Mouse (Mus musculus) hindbrain, postnatal 0 days (tissue): ENCODE measurements around the gene Gal3st1. TPM values are rescaled to one million over a fixed set of nuclear protein-coding genes. Genes with fewer than 3 reads are reported as not detected.

ENCODE experiments used
- ATAC-seq: fragments of 200-750 bp; cut with Nextera tagmentation; 2 replicates; pipeline ENCODE4 v1.8.0; 2017; ENCODE audit warnings: mild to moderate bottlenecking, moderate TSS enrichment, moderate library complexity
- DNase-seq: peaks from one replicate; pipeline ENCODE4 v3.0.0-alpha.2; 2015; ENCODE audit warnings: low spot score
- H3K27ac ChIP-seq: fragments of 300-500 bp; sonication (generic); 2 replicates; pipeline ENCODE4 v1.5.1; 2014; ENCODE audit warnings: mild to moderate bottlenecking
- H3K27me3 ChIP-seq: fragments of 300-500 bp; sonication (generic); 2 replicates; pipeline ENCODE4 v1.6.1; 2014; ENCODE audit warnings: low read length, mixed read lengths; ENCODE audit not compliant: insufficient read depth
- H3K36me3 ChIP-seq: fragments of 300-500 bp; sonication (generic); 2 replicates; pipeline ENCODE4 v1.6.1; 2014; ENCODE audit warnings: low read length, mixed read lengths; ENCODE audit not compliant: insufficient read depth
- H3K4me1 ChIP-seq: fragments of 300-500 bp; sonication (generic); 2 replicates; pipeline ENCODE4 v1.6.1; 2014; ENCODE audit warnings: antibody characterized with exemption, low read length, mixed read lengths; ENCODE audit not compliant: insufficient read depth
- H3K4me2 ChIP-seq: fragments of 300-500 bp; sonication (generic); 2 replicates; pipeline ENCODE4 v1.6.1; 2014; ENCODE audit warnings: low read depth, mild to moderate bottlenecking, low read length, moderate library complexity, mixed read lengths
- H3K4me3 ChIP-seq: fragments of 300-500 bp; sonication (generic); 2 replicates; pipeline ENCODE4 v1.5.1; 2014; ENCODE audit warnings: low read length
- H3K9ac ChIP-seq: fragments of 300-500 bp; sonication (generic); replicated peaks from 2 replicates; pipeline ENCODE4 v1.6.1; 2014; ENCODE audit warnings: mild to moderate bottlenecking, low read length, moderate library complexity, mixed read lengths
- H3K9me3 ChIP-seq: fragments of 300-500 bp; sonication (generic); 2 replicates; pipeline ENCODE4 v1.6.1; 2016; ENCODE audit warnings: low read length, mixed read lengths
- CTCF ChIP-seq: IDR thresholded peaks from 2 replicates; pipeline ENCODE4 v1.5.1; 2016; ENCODE audit warnings: antibody characterized with exemption, control low read depth, low read depth
- WGBS: fragments of 180-500 bp; shearing (Covaris S2); extraction: QIAGEN DNeasy Blood & Tissue Kit; methylation state at CpG from one replicate; pipeline ENCODE4 v1.1.7; 2014; 5-methylcytosine and 5-hydroxymethylcytosine counted together
- polyA plus RNA-seq: library from polyadenylated mRNA; unstranded; fragments of >200 nt; fragmentation: Nextera tagmentation; extraction: Ambion mirVana; gene quantifications from 2 replicates; pipeline ENCODE4 v1.2.1, GENCODE M21; 2015
- total RNA-seq: library from RNA; depleted of rRNA; stranded (reverse); fragments of >200 nt; gene quantifications from 2 replicates; pipeline ENCODE4 v1.2.3, GENCODE M21; 2014; rRNA removed

Gene Gal3st1
- total and polyA plus RNA-seq, 2 experiments from 2014 or later, result 18.5 to 34.6 TPM

GRCm38 (mm10) chr11:4041123-4041625 is 57.7 kb downstream of the Gal3st1 start:
- Histone ChIP-seq H3K4me1 (no peaks in the 10 kb centered on the region), H3K4me2 (no peak overlapping the region)
- 84% methylated on average over 6 of the region's 6 CpGs for WGBS

DNA sequence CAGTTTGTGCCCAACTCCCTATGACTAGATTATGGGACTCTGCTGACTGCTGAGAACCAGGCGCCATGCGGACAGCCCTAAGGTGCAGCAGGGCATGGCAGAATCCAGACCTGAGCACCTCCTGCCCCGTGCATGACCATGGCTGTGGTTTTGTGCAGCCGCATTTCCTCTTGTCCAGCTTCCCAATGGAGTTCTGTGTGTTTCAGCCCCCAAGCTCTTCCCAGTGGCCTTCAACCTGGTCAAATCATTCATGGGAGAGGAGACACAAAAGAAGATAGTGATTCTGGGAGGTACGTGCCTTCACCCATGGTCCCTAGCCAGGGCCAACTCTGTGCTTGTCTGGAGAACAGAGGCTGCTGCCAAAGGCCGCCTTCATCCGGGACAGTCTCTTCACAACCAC is 59.6 kb downstream of the Gal3st1 start:
- no peaks in the 10 kb centered on the region for H3K27me3 ChIP-seq
- WGBS, result 95% methylated on average over 7 of the region's 7 CpGs
- no peak for TF ChIP-seq CTCF
- no peak overlapping the region for H3K9ac ChIP-seq
- H3K4me2 ChIP-seq, result no peak overlapping the region
- no peak overlapping the region for H3K4me3 ChIP-seq
- no peaks in the 10 kb centered on the region for H3K36me3 ChIP-seq
- ATAC-seq, result no peak
- no peaks in the 10 kb centered on the region for H3K9me3 ChIP-seq
- H3K4me1 ChIP-seq, result no peaks in the 10 kb centered on the region
- no peak overlapping the region for H3K27ac ChIP-seq
- DNase-seq, result no peak

More at GRCm38 (mm10) chr11:4041123-4041625, 57.7 kb downstream of the Gal3st1 start:
- no peak for TF ChIP-seq CTCF
- ATAC-seq (no peak), DNase-seq (no peak)
- H3K27me3 ChIP-seq, result no peaks in the 10 kb centered on the region
- H3K36me3 ChIP-seq, result no peaks in the 10 kb centered on the region
- H3K9me3 ChIP-seq, result no peaks in the 10 kb centered on the region
- no peak overlapping the region for H3K9ac ChIP-seq
- H3K27ac ChIP-seq, result no peak overlapping the region
- no peak overlapping the region for H3K4me3 ChIP-seq

- DNase-seq (no peak), ATAC-seq (no peak)
- no peak overlapping the region for H3K4me2 ChIP-seq
- no peak overlapping the region for H3K4me3 ChIP-seq
- no peak overlapping the region for H3K9ac ChIP-seq
- TF ChIP-seq CTCF, result no peak
- no peak overlapping the region for H3K27ac ChIP-seq
- no peaks in the 10 kb centered on the region for H3K9me3 ChIP-seq
- WGBS, result 53% methylated on average over 5 of the region's 5 CpGs
- H3K27me3 ChIP-seq, result no peaks in the 10 kb centered on the region
- no peaks in the 10 kb centered on the region for H3K4me1 ChIP-seq
- no peaks in the 10 kb centered on the region for H3K36me3 ChIP-seq
These were observed 63.1 kb downstream of the Gal3st1 start for GRCm38 (mm10) chr11:4046526-4046925.

- no peak for DNase-seq
- Histone ChIP-seq H3K27me3 (no peaks in the 10 kb centered on the region), H3K9me3 (no peaks in the 10 kb centered on the region), H3K36me3 (no peaks in the 10 kb centered on the region), H3K4me2 (no peak overlapping the region), H3K27ac (no peak overlapping the region), H3K4me3 (no peak overlapping the region), H3K9ac (no peak overlapping the region), H3K4me1 (no peaks in the 10 kb centered on the region)
- TF ChIP-seq CTCF, result no peak
- ATAC-seq, result no peak
- 93% methylated on average over 2 of the region's 2 CpGs for WGBS
These were observed 64.3 kb downstream of the Gal3st1 start for GRCm38 (mm10) chr11:4047766-4048165.

- no peak for TF ChIP-seq CTCF
- no peaks in the 10 kb centered on the region for H3K4me1 ChIP-seq
- no peak for DNase-seq
- H3K9ac ChIP-seq, result no peak overlapping the region
- 87% methylated on average over 6 of the region's 6 CpGs for WGBS
- no peak overlapping the region for H3K4me3 ChIP-seq
- ATAC-seq, result no peak
- H3K4me2 ChIP-seq, result no peak overlapping the region
- no peaks in the 10 kb centered on the region for H3K9me3 ChIP-seq
- no peaks in the 10 kb centered on the region for H3K27me3 ChIP-seq
- H3K36me3 ChIP-seq, result no peaks in the 10 kb centered on the region
- no peak overlapping the region for H3K27ac ChIP-seq
These were observed 65.0 kb downstream of the Gal3st1 start for GRCm38 (mm10) chr11:4048438-4048837.

Other genes with a start within 250 kb of the Gal3st1 start
- 78.3 and 87.5 TPM in 2 replicates for gene Osbp2, start 119.7 kb upstream of the Gal3st1 start, total RNA-seq
- 33.8 and 39.7 TPM in 2 replicates for gene Osbp2, start 119.7 kb upstream of the Gal3st1 start, polyA plus RNA-seq
- 0.21 and 0.90 TPM in 2 replicates for gene 4921536K21Rik, start 88.5 kb upstream of the Gal3st1 start, total RNA-seq
- gene 4921536K21Rik, start 88.5 kb upstream of the Gal3st1 start, polyA plus RNA-seq, result 0.41 and 0.42 TPM in 2 replicates
- gene Dusp18, start 88.4 kb upstream of the Gal3st1 start, total RNA-seq, result 14.4 and 16.9 TPM in 2 replicates
- 15.4 and 16.3 TPM in 2 replicates for gene Dusp18, start 88.4 kb upstream of the Gal3st1 start, polyA plus RNA-seq
- gene Slc35e4, start 69.0 kb upstream of the Gal3st1 start, total RNA-seq, result 48.6 and 52.4 TPM in 2 replicates
- 23.5 and 25.8 TPM in 2 replicates for gene Slc35e4, start 69.0 kb upstream of the Gal3st1 start, polyA plus RNA-seq
- gene Tcn2, start 51.5 kb upstream of the Gal3st1 start, total RNA-seq, result 35.8 and 39.4 TPM in 2 replicates
- 29.3 and 30.8 TPM in 2 replicates for gene Tcn2, start 51.5 kb upstream of the Gal3st1 start, polyA plus RNA-seq
- gene Pes1, start 19.7 kb upstream of the Gal3st1 start, total RNA-seq, result 35.9 and 36.4 TPM in 2 replicates
- gene Pes1, start 19.7 kb upstream of the Gal3st1 start, polyA plus RNA-seq, result 44.5 and 46.8 TPM in 2 replicates
- not detected in 2 replicates for gene 4930556J24Rik, start 6.9 kb upstream of the Gal3st1 start, total RNA-seq
- 0.25 and 0.35 TPM in 2 replicates for gene 4930556J24Rik, start 6.9 kb upstream of the Gal3st1 start, polyA plus RNA-seq
- not detected in 2 replicates for gene Sec14l4, start 47.8 kb downstream of the Gal3st1 start, total RNA-seq
- gene Sec14l4, start 47.8 kb downstream of the Gal3st1 start, polyA plus RNA-seq, result not detected in 2 replicates
- gene Sec14l3, start 81.2 kb downstream of the Gal3st1 start, total RNA-seq, result 0.36 and 1.6 TPM in 2 replicates
- 1.7 and 1.8 TPM in 2 replicates for gene Sec14l3, start 81.2 kb downstream of the Gal3st1 start, polyA plus RNA-seq
- 14.8 and 20.4 TPM in 2 replicates for gene Mtfp1, start 111.8 kb downstream of the Gal3st1 start, total RNA-seq
- 17.7 TPM in 2 replicates for gene Mtfp1, start 111.8 kb downstream of the Gal3st1 start, polyA plus RNA-seq
- 13.4 and 13.9 TPM in 2 replicates for gene Sec14l2, start 139.8 kb downstream of the Gal3st1 start, total RNA-seq
- 8.1 and 9.5 TPM in 2 replicates for gene Sec14l2, start 139.8 kb downstream of the Gal3st1 start, polyA plus RNA-seq
- 84.3 and 90.4 TPM in 2 replicates for gene Rnf215, start 151.6 kb downstream of the Gal3st1 start, total RNA-seq
- 49.7 and 51.0 TPM in 2 replicates for gene Rnf215, start 151.6 kb downstream of the Gal3st1 start, polyA plus RNA-seq
- gene Ccdc157, start 176.7 kb downstream of the Gal3st1 start, total RNA-seq, result 20.8 TPM in 2 replicates
- 10.3 and 10.9 TPM in 2 replicates for gene Ccdc157, start 176.7 kb downstream of the Gal3st1 start, polyA plus RNA-seq
- gene Sf3a1, start 176.7 kb downstream of the Gal3st1 start, total RNA-seq, result 41.9 and 45.4 TPM in 2 replicates
- 30.6 and 31.6 TPM in 2 replicates for gene Sf3a1, start 176.7 kb downstream of the Gal3st1 start, polyA plus RNA-seq
- gene Tbc1d10a, start 203.2 kb downstream of the Gal3st1 start, total RNA-seq, result 59.1 and 60.8 TPM in 2 replicates
- 34.2 TPM in 2 replicates for gene Tbc1d10a, start 203.2 kb downstream of the Gal3st1 start, polyA plus RNA-seq
- 20.6 and 20.7 TPM in 2 replicates for gene Castor1, start 234.6 kb downstream of the Gal3st1 start, total RNA-seq
- gene Castor1, start 234.6 kb downstream of the Gal3st1 start, polyA plus RNA-seq, result 10.6 and 12.4 TPM in 2 replicates